Mouse (Mus musculus): ENCODE measurements at regions not wholly inside any gene's neighbourhood (a gene's known extent, or its start where the extent isn't known, plus 50 kb on each side); places are given as distances from the start of the nearest gene placed in this dataset.
A peak's percentile ranks its signal among the peaks of the same experiment; 100 is the strongest.

DNA sequence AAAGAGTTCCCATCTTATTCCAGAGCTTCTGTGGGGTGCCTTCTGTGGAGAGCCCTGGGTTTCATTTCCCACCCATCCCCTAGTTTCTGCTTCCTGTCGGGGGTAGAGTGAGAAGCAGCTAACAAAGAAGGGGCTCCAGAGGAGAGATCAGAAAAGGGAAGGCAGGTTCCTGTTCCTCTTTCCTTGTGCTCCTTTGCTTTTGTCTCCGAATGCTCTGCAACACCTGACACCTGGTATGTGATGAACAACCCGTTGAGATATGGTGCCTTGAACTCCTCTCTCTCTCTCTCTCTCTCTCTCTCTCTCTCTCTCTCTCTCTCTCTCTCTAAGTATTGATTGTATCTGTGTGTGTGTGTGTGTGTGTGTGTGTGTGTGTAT lies 99.5 kb downstream of the Tomm20 start:
- TF ChIP-seq GATA4 (IDR thresholded peaks at IDR 0.05; ENCODE audit: insufficient replicate concordance, low read length): no peak

DNA sequence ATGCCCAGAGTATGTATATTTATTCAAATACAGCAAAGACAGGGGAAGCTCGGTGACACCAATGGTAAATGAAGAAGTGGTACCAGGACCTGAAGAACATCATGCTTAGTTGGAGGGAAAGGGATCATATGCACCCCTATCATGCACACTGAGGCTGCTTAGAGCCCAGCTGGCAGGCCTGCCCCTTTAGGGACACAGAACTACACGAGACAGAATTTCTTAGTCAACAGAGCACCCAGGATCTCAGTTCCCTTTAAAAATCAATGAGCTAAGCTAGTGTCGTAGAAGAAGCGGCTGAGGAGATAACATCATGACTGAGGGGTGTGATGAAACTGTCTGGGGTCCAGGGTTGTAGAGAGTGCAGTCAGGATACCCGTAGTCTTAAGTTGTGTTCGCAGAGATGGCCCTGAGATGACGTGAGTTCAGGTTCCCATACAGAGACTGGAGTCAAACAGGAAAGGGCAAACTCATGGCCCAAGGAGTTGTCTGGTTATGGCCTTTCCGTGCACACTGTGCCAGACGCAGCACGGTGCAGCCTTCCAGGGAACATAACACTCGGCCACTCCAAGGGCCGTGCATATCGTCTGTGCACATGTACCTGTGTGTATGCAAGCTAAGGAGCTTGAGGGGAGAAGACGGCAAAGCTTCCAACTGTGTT lies 100.0 kb downstream of the Tomm20 start:
- no peak for TF ChIP-seq GATA4 (IDR thresholded peaks at IDR 0.05; ENCODE audit: insufficient replicate concordance, low read length)

DNA sequence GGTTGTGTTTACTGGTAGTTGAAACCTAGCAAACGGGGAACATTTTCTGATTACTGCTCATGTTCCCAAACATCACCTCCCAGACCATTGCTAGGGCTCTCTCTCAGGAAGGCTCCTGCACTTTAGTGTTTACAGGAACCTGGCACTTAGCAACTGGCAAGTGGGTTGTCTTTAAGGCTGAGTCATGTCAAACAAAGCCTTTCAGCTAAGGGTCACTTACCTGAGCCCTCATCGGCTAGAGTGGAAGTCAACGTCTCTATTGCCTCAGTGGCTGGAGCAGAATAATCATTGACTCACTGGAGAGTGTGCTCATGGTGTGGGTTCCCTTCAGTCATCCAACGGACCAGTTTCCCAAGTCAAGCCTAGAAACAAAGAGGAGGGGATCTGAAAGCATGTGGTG lies 101.0 kb downstream of the Tomm20 start:
- TF ChIP-seq GATA4 (IDR thresholded peaks at IDR 0.05; ENCODE audit: insufficient replicate concordance, low read length): no peak

DNA sequence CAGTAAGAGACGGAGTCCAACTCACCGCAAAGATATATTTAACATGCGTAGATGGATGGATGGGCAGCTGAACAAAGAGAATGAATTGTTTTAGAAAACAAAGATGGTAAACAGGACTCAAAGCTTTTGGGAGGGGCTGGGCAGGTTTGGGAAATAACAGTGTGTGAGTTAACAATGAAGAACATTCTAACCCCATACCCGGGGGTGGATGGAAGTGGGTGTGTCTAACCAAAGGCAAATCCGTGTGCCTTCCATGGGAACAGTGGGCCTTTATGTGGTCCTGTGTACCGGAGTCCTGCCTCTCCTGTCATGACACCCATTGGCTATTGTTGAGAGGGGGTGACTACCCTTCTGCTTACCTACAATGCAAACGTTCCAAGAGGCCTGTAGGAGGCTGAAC lies 104.5 kb downstream of the Tomm20 start:
- no peak for TF ChIP-seq GATA4 (IDR thresholded peaks at IDR 0.05; ENCODE audit: insufficient replicate concordance, low read length)

DNA sequence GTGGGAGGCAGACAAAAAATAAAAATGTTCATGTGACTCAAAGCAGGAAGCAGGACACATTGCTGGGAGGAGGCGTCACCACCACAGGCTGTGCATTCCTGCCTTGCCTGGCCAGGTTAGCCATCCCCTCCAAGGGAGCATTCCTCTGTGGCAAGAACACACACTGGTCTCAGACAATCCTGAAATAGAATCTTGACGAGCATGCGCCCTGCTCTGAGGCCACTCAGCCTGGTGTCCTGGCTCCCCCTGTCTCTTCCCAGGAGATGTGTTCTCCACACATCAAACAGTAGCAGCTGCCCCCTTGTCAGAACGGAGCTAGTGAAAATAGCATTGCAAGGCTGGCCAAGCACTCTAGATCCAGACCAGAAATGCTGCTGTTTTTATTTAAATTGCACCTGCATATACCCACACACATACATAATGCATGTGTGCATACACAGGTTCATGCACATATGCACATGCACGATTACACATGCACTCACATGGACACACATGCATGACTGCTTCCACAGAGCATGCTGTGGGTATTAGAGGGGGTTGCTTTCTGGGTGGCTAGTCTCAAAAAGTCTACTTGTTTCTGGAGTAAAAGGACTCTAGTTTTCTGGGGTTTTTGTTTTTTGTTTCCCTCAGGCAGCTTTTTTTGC lies 105.8 kb downstream of the Tomm20 start:
- no peak for TF ChIP-seq GATA4 (IDR thresholded peaks at IDR 0.05; ENCODE audit: insufficient replicate concordance, low read length)

DNA sequence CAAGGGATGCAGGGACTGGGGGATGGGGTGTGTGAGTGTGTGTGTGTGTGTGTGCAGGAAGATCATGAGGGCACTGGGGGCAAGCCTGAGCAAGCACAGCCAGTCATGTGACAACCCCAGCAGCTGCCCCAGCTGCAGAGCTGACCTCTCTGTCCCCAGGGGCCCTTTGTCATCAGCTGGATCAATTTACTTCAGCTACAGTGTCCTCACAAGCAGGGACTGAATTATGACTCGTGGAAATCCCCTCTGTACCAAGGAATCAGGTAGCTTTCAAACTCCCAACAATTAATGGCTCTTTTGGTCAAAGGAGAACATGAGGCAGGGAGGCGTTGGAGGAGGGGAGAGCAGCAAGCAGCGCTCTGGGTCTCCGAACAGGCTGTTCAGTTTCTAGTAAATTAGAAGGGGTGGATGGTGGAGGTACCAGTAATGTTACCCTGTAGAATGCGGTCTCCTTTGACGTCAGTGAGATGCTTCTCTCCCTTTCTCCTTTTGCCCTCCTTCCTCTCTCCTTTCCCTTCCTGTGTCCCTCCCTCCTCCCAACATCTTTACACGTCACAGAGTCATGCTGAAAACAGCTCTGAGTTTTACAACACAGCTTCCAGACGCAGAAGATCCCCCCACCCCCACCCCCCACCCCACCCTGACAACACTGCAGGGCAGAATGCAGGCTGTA lies 106.5 kb downstream of the Tomm20 start:
- TF ChIP-seq GATA4 (IDR thresholded peaks at IDR 0.05; ENCODE audit: insufficient replicate concordance, low read length): no peak

DNA sequence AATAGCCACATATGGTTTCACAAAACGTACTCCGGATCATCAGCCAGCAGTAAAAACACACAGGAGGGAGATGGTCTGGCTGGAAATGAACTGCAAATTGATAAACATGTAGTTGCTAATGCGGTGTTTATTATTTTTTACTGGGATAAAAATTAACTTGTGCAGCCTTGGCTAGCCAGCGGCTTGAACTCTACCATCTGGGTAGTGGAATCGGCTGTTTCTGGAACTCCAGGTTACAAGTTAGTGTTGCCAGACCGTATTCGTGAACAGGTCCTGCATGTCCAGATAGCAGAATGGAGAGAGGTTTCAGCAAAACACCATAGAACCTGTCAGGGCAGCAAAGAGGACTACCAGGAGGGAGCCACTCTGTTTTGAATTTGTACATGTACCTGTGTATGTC lies 107.4 kb downstream of the Tomm20 start:
- no peak for TF ChIP-seq GATA4 (IDR thresholded peaks at IDR 0.05; ENCODE audit: insufficient replicate concordance, low read length)

DNA sequence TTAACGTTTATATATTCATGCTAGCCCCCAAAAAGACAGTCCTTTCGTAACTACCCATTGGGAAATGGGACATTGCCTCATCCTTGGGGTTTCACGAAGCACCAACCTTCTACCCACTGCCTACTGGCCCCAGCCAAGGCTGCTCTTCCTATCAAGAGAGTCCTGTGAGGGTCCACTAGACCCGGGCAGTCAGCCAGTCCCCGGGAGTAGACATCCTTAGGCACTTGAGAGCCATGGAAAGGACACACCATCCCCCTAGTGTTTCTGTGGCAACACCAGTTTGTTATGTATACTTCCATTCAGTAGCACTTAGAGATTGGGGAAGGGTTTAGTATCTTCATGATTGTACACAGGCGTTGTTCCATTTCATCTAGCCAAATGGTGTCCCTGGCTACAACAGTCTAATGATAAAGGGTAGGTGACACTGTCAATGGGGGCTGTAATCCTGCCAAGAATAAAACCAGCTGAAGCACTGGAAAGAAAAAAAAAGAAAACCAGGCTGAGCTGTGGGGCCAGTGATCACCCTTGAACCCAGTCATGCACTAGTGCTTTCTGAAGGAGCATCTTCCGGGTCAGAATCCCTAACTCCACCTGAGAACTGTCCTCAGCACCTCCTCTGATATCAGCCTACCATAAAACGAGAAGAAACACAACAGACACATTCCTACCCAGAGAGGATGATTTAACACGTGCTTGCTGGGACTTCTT lies 108.2 kb downstream of the Tomm20 start:
- TF ChIP-seq GATA4 (IDR thresholded peaks at IDR 0.05; ENCODE audit: insufficient replicate concordance, low read length): no peak

DNA sequence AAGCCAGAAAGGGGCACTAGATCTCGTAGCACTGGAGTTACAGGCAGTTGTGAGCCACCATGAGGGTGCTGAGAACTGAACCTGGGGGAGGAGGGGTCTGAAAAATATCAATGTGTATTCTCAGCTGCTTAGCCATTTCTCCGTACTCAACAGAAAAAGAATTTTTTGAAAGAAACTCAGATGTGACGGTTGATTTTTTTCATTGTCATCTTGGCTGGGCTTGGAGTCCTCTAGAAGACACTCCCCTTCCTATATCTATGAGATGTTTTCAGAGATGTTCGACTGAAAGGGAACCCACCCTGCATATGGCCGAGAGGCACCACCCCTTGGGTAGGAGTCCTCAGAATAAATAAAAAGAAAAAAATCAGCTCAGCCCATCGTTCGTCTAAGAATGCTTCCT lies 110.1 kb downstream of the Tomm20 start:
- no peak for TF ChIP-seq GATA4 (IDR thresholded peaks at IDR 0.05; ENCODE audit: insufficient replicate concordance, low read length)

DNA sequence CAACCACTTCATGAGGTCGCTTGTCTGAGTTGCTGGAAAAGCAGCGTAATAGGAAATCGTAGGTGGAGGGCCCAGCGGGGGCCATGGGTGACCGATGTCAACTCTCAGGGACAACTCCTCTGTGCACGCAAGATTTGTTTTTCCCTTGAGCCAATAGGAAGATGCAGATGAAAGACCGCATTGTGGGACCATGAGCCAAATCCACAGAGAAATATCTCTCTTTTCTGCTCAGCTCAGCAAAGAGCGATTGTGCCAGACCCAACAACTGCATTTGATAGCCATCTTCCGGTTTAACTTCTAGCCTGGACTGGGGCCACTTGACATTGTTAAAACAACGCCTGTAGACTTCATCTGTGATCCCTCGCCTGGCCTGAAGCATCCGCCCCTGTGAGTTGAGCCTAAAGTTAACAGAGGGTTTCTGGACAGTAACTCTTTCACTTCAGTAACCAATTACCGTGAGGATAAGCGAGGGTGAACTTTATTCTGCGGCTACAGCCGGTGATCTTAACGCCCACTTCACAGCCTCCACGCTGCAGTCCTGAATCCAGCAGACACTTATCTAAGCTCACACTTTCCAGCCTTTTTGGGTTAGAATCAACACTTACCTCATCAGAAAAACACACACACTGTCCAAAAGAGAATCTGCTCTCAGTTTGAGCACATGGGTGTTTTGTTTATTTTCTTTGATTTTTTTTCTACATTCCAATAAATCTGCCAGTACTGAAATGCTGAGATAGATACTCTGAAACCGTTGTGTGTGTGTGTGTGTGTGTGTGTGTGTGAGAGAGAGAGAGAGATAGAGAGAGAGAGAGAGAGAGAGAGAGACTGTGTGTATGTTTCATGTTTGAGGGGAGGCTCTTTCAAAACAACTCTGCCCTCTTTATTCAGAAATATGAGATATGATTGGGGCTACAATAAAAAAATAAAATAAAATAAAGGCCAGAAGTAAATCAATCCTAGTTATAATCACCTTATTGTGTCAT lies 111.9 kb downstream of the Tomm20 start:
- peak; percentile 96 for TF ChIP-seq GATA4 (IDR thresholded peaks at IDR 0.05; ENCODE audit: insufficient replicate concordance, low read length)

DNA sequence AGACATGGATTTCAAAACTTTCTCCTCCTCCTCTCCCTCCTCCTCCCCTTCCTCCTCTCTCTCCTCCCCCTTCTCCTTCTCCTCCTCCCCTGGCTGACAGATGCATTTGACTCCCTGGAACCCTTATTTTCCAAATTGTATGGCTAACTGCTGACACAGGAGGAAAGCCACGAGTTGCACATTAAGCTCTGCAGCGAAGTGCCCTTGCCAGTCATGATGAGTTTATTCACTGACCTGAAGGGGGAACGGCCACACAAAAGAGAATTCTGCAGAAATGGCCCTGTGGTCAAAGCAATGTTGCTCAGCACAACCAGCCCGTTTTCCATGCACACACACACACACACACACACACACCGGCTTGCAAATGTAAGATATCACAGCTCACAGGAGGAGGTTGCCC lies 112.6 kb downstream of the Tomm20 start:
- no peak for TF ChIP-seq GATA4 (IDR thresholded peaks at IDR 0.05; ENCODE audit: insufficient replicate concordance, low read length)

DNA sequence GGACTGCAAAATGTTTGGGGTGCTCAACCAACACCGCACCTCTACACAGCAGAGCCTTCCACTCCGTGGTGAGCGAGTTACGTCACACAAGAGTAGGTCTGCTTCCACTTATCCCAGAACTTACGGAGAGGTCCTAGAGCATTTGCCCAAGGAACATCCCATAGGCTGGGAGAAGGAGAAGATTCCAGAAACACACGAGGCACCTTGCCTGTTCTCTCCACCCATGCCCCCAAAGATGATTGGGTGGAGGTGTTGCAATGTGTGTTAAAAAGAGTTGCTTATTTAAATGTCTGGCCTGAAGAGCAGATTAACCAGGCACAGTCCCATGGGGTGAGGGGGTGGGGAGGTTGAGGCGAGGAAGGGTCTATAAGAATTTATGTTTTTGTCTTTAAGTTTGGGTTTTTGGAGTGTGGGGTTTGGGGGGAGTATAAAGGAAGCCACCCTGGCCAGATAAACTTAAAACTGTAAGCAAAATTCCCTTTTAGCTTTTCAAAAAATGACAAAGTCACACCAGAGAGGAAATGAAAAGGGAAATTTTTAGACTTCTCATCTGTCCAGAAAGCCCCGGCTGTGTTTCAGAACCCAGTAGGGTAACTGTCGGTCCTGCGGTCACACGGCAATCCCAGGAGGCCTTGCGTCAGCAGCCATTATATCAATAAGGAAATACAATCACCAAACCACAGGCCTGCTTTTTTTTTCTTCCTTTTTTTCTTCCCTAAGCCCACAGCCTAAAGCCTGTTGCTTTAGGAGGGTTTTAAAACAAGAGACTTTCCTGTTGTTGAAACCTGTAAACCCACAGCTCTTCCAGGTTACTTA lies 113.3 kb downstream of the Tomm20 start:
- no peak for TF ChIP-seq GATA4 (IDR thresholded peaks at IDR 0.05; ENCODE audit: insufficient replicate concordance, low read length)

DNA sequence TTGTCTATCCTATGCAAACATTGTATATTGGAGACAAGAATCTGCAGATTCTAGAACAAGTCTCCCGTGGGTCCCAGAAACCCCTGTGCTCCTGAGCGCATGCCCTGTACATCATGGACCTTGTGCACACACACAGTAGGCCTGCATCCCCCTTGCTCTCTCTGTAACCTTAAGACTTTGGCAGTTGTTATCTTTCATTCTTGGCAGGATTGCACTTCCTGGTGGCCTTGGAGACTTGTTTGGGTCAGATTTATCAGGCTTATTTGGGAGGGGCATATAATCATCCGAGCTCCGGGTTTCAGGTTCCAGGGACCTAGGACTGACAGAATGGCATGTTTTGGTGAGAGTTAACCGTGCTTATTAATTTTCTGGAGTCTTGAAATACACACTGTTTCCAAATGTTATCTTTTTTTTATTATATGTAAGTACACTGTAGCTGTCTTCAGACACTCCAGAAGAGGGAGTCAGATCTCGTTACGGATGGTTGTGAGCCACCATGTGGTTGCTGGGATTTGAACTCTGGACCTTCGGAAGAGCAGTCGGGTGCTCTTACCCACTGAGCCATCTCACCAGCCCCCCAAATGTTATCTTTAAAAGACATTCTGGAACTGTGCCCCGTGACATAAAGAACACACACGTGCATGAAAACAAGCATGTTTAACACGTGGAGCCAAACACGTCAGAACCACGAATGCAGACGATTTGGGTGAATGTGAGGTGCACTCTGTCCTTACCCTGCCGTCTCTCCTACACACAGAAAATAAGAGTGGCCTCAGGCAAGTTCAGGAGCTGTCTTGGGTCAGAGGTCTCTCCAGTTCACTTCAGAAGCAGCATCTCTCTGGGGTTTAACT lies 114.1 kb downstream of the Tomm20 start:
- peak; percentile 76; the same call in 1 of the 2 replicates for TF ChIP-seq GATA4 (IDR thresholded peaks at IDR 0.05; ENCODE audit: insufficient replicate concordance, low read length)

All from liver, adult (tissue).